Mouse (Mus musculus): ENCODE results near the gene Efcc1. TPM values are rescaled to one million over a fixed set of nuclear protein-coding genes. Genes with fewer than 3 reads are reported as not detected.

The Efcc1 gene
- polyA plus RNA-seq, 1 experiment from 2014 or later: 2.0 TPM

GRCm38 (mm10) chr6:87797321-87797720 is 66.7 kb downstream of the Efcc1 start:
- Histone ChIP-seq H3K36me3 (0 out of 2 replicates have a peak, but pooled peaks cover 4% of the 10 kb centered on the region), H3K9ac (replicated peaks) (no peak overlapping the region), H3K4me2 (replicated peaks) (no peak overlapping the region), H3K4me1 (no peaks in the 10 kb centered on the region), H3K27ac (replicated peaks) (no peak overlapping the region), H3K9me3 (no peaks in the 10 kb centered on the region), H3K4me3 (no peak overlapping the region), H3K27me3 (no peaks in the 10 kb centered on the region)
- WGBS: 52% methylated on average over 2 of the region's 2 CpGs
- no peak for ATAC-seq (replicated peaks)

- no peak overlapping the region for H3K9ac ChIP-seq (replicated peaks)
- H3K4me3 ChIP-seq: no peak overlapping the region
- no peak for ATAC-seq (replicated peaks)
- no peaks in the 10 kb centered on the region for H3K9me3 ChIP-seq
- no peak overlapping the region for H3K4me2 ChIP-seq (replicated peaks)
- no peaks in the 10 kb centered on the region for H3K36me3 ChIP-seq
- H3K27me3 ChIP-seq: no peaks in the 10 kb centered on the region
- H3K4me1 ChIP-seq: no peaks in the 10 kb centered on the region
- 88% methylated on average over 6 of the region's 6 CpGs for WGBS
- H3K27ac ChIP-seq (replicated peaks): no peak overlapping the region
Measured at GRCm38 (mm10) chr6:87799576-87799975, 68.9 kb downstream of the Efcc1 start.

- ATAC-seq (replicated peaks): no peak
- H3K4me1 ChIP-seq: no peaks in the 10 kb centered on the region
- no peak overlapping the region for H3K4me3 ChIP-seq
- H3K4me2 ChIP-seq (replicated peaks): no peak overlapping the region
- WGBS: 89% methylated on average over 6 of the region's 7 CpGs
- no peak overlapping the region for H3K27ac ChIP-seq (replicated peaks)
- H3K9ac ChIP-seq (replicated peaks): no peak overlapping the region
- no peaks in the 10 kb centered on the region for H3K36me3 ChIP-seq
- no peaks in the 10 kb centered on the region for H3K9me3 ChIP-seq
- no peaks in the 10 kb centered on the region for H3K27me3 ChIP-seq
Measured at GRCm38 (mm10) chr6:87802462-87802861, 71.8 kb downstream of the Efcc1 start.

GRCm38 (mm10) chr6:87804036-87804435 is 73.4 kb downstream of the Efcc1 start:
- H3K36me3 ChIP-seq: no peaks in the 10 kb centered on the region
- WGBS: 91% methylated on average over 1 of the region's 1 CpGs
- no peaks in the 10 kb centered on the region for H3K4me1 ChIP-seq
- H3K4me2 ChIP-seq (replicated peaks): no peak overlapping the region
- ATAC-seq (replicated peaks): no peak
- no peaks in the 10 kb centered on the region for H3K9me3 ChIP-seq
- no peak overlapping the region for H3K27ac ChIP-seq (replicated peaks)
- H3K27me3 ChIP-seq: no peaks in the 10 kb centered on the region
- H3K9ac ChIP-seq (replicated peaks): no peak overlapping the region
- H3K4me3 ChIP-seq: no peak overlapping the region

- Histone ChIP-seq H3K27ac (replicated peaks) (no peak overlapping the region), H3K4me3 (no peak overlapping the region), H3K4me2 (replicated peaks) (no peak overlapping the region), H3K4me1 (no peaks in the 10 kb centered on the region), H3K9ac (replicated peaks) (no peak overlapping the region), H3K27me3 (no peaks in the 10 kb centered on the region), H3K9me3 (no peaks in the 10 kb centered on the region), H3K36me3 (no peaks in the 10 kb centered on the region)
- no peak for ATAC-seq (replicated peaks)
- 75% methylated on average over 7 of the region's 7 CpGs for WGBS
Measured at GRCm38 (mm10) chr6:87804886-87805285, 74.2 kb downstream of the Efcc1 start.

- Histone ChIP-seq H3K4me2 (replicated peaks) (no peak overlapping the region), H3K4me3 (no peak overlapping the region), H3K27ac (replicated peaks) (no peak overlapping the region), H3K27me3 (no peaks in the 10 kb centered on the region), H3K9me3 (no peaks in the 10 kb centered on the region), H3K36me3 (no peaks in the 10 kb centered on the region), H3K9ac (replicated peaks) (no peak overlapping the region), H3K4me1 (peaks cover 3% of the 10 kb centered on the region; the same call in 1 of the 2 replicates)
- WGBS: 94% methylated on average over 7 of the region's 7 CpGs
- no peak for ATAC-seq (replicated peaks)
Measured at GRCm38 (mm10) chr6:87805448-87805847, 74.8 kb downstream of the Efcc1 start.

Other genes with a start within 250 kb of the Efcc1 start
- 1.5 and 1.8 TPM in 2 replicates for gene Arhgap25, start 197.6 kb upstream of the Efcc1 start, polyA plus RNA-seq (2015; fragmentation: Nextera tagmentation; extraction: Ambion mirVana)
- gene Prokr1, start 140.1 kb upstream of the Efcc1 start, polyA plus RNA-seq (2015; fragmentation: Nextera tagmentation; extraction: Ambion mirVana): 3.2 and 3.9 TPM in 2 replicates
- gene Aplf, start 58.7 kb upstream of the Efcc1 start, polyA plus RNA-seq (2015; fragmentation: Nextera tagmentation; extraction: Ambion mirVana): 12.9 and 13.9 TPM in 2 replicates
- gene Gp9, start 47.2 kb downstream of the Efcc1 start, polyA plus RNA-seq (2015; fragmentation: Nextera tagmentation; extraction: Ambion mirVana): 0.46 and 0.65 TPM in 2 replicates
- 6.9 and 8.0 TPM in 2 replicates for gene Rab43, start 81.3 kb downstream of the Efcc1 start, polyA plus RNA-seq (2015; fragmentation: Nextera tagmentation; extraction: Ambion mirVana)
- gene Gm45140, start 104.9 kb downstream of the Efcc1 start, polyA plus RNA-seq (2015; fragmentation: Nextera tagmentation; extraction: Ambion mirVana): 3.6 and 3.7 TPM in 2 replicates
- gene Isy1, start 107.9 kb downstream of the Efcc1 start, polyA plus RNA-seq (2015; fragmentation: Nextera tagmentation; extraction: Ambion mirVana): 37.8 and 38.7 TPM in 2 replicates
- 741 and 747 TPM in 2 replicates for gene Cnbp, start 120.2 kb downstream of the Efcc1 start, polyA plus RNA-seq (2015; fragmentation: Nextera tagmentation; extraction: Ambion mirVana)
- gene Copg1, start 156.9 kb downstream of the Efcc1 start, polyA plus RNA-seq (2015; fragmentation: Nextera tagmentation; extraction: Ambion mirVana): 159 and 164 TPM in 2 replicates
- 58.5 and 60.2 TPM in 2 replicates for gene Hmces, start 183.1 kb downstream of the Efcc1 start, polyA plus RNA-seq (2015; fragmentation: Nextera tagmentation; extraction: Ambion mirVana)